Mouse (Mus musculus) ovary, postnatal 36 days (tissue): Measurements from ENCODE around the gene Arrb2.
"Not testable (repeated sequence)": the region's sequence is repeated elsewhere in the genome, so short reads cannot be mapped to it uniquely, and the experiment has no call there.

Experiments
- DNase-seq: peaks from one replicate; pipeline ENCODE4 v3.0.0; 2022; ENCODE audit warnings: low spot score, mixed read lengths

The Arrb2 gene

DNA sequence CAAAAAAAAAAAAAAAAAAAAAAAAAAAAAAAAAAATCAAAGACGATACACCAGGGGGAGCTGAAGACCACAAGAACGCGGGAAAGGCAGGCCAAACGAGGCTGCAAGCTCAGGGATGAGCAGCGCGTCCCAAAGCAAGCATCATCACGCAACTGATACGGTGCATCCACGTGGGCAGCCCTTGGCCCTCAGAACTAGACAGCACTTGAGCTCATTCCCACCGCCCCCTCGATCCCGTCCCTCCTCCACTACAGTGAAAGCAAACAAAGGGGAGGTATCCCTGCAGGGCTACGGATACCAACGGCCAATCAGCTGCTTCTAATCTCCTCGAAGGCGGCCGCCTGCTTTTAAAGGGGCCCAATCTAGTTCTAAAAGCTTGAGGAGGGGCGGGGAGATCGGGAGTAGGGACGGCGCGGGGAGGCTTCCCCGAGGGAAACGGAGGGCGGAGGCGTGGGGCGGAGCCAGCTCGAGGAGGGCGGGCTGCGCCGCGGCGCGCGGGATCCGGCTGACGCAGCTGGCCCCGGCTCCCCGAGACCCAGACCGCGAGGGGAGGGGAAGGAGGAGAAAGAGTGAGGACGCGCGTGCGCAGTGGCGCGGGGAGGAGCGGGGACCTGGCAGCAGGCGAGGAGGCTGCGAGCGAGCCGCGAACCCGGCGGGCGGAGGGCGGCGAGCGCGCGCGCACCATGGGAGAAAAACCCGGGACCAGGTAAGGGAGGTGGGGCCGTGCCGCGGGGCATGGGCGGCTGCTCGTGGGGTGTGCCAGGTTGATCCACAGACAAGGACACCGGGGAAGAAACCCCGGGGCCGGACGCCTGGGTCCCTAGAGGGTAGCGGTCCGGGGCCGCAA, at the start of gene Arrb2:
Arrb2 (plus strand) TSS at position 588 of the 847 bp plus-strand sequence.
- peak; percentile 99 for DNase-seq

DNA sequence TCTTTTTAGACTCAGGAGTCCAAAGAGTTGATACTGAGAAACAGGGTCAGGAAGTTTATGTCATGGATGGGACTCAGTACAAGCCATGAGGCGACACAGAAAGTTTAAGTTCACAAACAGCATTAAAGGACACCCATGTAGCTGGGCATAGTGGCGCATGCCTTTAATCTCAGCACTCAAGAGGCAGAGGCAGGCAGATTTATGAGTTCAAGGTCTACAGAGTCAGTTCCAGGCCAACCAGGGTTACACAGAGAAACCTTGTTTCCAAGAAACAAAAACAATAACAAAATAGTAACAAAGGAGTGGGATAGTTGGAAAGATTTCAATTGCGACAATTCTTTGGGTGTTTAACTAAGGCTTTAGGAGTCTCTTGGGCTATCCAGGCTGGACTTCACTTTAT, 48.3 kb upstream of the Arrb2 start:
- no peak for DNase-seq

DNA sequence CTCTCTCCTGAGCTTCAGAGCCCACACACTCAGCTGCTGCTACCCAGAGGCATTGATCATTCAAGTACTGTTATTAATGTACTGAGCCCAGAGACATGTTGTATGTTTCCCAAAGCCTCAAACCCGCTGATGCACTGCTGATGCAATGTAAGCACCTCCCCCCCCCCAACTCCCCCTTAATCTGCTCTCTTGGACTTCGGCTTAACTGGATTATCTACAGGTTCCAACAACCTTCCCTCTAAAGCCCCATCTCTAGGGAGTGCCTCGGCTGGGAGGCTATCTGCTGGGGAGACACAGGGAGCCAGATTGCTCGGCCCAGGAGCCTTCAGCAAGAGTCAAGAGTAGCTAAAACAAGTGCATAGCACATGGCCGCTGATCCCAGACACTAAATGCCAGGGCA, 45.0 kb upstream of the Arrb2 start:
- no peak for DNase-seq

DNA sequence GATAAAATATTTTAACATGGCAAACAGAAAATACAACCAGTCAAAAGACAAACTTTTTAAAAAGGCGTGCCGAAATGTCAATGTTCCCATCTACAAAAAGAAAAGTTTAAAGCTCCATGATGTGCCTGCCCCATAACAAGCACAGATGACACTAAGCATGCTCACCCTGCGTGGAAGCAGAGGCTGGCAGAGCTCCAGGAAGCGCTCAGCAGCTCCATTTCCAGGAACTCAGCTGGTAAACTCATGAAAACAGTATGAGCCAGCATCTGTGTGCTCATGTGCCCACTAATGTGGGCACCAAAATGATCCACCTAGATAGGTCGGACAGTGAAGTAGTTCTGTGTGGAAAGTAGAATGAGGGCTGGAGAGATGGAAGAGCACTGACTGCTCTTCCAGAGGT, 43.0 kb upstream of the Arrb2 start:
- no peak for DNase-seq

DNA sequence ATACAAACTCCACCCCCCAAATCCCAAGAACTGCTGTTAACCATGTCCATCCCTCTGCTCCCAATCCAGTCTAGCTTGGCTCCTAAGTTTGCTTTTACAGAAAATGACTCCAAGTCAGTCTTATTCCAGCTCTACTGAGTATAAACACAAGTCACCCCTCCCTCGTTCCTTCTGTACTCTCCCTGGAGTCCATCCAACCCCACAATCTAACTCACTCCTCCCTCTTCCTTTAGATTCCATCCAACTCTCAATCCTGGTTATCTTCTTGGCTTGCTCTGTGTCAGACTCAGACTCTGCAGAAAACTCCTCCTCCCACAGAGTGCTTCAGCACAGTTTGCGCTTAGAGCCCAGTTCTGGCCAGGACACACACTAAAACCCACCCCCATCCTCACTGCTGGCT, 28.8 kb upstream of the Arrb2 start:
- DNase-seq = no peak

DNA sequence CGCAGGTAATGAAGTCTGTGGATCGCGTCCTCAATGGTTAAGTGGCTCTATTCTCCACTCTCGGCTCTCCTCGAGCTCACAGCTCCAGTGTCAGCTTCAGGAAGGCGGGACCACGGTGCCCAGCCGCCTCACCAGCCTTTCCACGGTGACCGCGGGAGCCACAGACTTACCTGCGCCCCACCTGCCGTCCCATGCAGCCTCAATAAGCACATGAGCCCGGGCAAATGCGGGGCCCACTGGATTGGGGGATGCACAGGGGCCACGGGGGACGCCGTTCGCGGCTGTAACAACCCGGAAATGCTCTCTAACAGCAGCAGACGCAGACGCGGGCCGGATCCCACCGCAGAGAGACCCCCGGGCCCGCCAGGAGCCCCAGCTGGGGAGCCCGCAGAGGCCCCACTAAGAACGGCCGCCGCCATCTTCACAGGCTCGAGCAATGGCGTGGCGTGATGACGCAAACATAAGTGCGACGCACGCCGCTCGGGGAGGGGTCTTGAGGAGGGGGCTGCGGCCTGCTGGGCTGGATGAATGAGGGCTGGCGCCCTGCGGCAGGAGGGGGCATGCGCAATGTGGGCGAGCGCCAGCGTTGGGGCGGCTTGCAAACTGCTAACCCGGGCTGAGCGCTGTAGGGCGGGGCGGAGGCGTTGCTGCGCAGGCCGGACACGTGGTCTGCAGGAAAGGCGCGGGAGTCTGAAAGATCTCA, 22.7 kb upstream of the Arrb2 start, which contains the start of gene Pelp1:
Pelp1 (minus strand) TSS at position 438 of the 703 bp plus-strand sequence.
- DNase-seq = peak; percentile 93

DNA sequence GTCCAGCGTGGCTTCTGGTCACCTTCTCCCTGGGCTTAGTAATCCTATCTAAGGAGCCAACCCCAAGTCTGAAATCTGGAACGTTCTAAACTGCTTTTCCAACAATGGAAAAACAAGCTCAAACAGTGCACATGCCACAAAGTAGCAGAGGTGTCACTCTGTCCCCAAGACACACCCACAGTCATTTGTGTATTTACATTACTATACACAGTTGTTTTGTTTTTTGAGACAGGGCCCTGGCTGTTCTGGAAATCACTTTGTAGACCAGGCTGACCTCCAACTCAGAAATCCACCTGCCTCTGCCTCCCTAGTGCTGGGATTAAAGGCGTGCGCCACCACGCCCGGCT, 22.2 kb upstream of the Arrb2 start:
- DNase-seq = no peak

DNA sequence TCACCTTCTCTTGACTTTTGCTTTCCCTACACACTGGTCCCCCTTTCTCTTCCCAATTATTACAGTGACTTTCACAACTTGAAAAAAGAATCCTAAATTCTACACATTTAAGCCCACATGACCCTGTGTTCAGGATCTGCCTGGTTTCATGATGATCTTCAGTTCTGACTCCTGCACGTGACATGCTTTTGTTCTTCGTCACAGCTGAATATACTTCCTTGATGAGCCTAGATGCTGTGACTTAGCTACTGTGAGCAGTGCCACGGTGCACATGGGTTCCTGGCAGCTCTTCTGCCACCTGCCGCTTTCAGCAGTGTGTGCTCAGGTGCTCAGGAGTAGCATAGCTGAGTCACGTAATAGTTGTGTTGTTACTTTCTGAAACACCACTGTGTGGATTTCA, 19.8 kb upstream of the Arrb2 start:
- DNase-seq = no peak

DNA sequence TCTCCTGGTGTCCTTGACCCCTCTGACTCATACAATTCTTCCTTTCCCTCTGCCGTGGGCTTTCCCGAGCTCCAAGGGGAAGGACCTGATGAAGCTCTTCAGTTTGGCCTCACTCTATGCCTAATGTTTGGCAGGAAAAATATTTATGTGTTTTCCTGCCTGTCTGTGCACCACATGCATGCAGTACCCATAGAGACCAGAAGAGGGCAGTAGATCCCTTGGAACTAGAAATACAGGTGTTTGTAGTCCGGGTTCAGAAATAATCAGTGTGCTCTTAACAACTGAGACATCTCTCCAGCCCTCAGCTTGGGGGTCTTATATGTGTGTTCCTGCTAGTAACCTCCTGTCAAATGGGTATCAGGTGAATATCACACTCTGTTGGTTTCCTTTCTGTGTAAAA, 18.5 kb upstream of the Arrb2 start:
- DNase-seq = peak; percentile 44

DNA sequence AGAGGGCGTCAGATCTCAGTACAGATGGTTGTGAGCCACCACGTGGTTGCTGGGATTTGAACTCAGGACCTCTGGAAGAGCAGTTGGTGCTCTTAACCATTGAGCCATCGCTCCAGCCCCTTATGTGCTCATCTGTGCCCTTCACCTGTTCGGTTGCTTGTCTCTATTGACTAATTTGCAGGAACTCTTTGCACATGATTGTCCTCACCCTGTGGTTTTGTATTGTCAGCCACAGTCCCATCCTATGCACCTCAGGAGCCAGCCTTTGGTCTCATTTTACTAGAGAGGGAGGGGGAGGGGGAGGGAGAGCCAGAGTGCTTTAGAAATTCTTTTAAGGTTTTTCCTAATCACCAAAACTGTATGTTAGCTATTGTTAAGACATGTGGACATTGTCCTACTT, 14.2 kb upstream of the Arrb2 start:
- no peak for DNase-seq

DNA sequence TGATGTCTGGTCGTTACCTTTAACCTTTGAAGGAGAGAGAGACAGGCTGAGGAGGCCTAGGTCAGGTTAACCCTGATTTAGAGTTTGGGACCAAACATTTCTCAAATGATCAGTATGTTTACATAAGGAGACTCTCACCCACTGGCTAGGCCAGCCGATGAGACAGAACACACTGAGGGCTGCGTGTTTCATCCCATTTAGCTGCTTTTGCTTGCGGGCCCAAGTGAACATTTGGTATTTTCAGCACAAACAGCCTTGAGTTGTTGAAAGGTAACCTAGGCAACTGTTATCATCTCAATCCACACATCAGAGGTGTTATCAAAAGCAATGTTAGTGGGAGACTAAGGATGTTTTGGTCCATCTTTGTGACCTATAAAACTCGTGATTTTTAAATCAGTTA, 12.9 kb upstream of the Arrb2 start:
- DNase-seq = no peak

DNA sequence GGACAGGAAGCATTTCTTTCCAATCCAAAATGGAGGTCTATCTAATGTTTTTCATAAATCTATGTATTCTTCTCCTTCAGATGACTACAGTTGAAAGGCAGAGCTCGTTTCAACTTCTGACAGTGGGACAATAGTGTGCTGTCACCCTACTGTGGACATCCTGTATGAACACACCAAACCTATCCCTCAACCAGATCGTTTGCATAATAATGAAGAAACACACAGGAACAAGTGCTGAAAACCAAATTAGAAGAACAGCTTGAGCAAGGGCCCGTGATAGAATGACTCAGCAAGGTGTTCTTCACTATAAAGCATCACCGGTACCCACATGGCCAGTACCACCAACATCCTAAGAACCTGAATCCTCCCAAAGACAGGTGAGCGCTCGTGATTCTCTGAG, 5.8 kb upstream of the Arrb2 start:
- not testable (repeated sequence) for DNase-seq

DNA sequence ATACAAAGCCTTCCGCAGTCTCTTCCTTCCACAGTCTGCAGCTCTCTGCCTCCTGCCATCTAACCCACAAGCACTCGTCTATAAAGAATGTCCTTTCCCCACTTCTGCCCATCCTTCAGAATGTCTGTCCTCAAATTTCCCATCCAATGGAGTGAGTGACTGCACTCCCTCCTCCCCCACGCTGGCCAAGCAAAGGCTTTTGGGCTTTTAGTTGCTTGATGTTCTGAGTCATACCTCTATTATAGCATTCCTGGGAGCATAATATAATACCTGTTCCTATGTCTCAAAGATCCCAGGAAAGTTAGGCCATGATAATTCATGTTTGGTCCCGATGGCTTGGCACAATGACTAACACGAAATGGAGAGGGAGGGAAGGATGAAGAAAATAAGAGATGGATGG, 861 bp upstream of the Arrb2 start:
- DNase-seq = no peak

DNA sequence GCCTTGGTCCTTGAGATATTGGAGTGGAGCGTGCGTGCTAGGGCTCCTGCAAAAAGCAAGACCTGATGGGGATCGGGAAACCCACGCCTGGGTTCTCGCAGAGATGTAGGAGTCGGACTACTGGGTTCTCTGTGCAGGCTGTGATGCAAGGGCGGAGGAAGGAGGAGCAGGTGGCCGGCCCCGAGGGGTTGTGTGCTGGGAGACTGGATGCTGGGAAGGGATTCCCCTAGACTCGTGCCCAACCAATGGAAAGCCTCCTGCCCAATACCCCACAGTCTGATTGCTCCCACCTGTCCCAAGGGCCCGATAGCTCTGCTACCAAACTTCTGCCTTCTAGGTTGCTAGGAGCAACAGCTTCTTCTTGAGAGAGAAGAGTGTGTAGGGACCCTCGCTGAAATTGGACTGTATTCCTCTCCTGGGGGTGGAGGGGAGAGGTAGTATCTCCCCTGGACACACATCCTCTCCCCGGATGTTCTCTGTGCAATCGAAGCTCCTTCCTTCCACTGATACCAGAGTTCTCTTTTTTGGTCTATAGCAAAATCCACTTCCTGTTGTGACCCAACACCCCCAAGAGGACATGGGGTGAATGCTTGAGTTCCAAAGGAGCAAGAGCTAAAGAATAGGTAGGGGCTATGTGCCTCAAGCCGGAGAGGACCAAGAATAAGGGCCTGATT, 597 bp downstream of the Arrb2 start:
- no peak for DNase-seq

DNA sequence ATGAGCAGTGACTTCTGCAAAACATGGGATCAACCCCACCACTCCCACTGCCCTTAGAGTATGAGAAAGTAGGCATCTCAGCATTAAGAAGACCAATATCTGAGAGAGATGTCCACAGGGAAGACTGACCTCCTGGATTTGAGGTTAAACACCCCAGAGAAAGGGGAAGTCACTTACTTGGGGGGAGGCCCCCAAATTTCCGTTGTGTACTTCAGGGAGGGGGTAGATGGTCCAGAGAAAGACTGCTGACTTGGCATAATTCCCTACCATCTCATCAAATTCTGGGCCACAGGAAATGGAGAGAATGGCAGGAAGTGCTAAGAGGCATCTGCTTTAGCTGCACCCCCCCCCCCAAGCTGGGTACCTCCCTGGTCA, 1.1 kb downstream of the Arrb2 start:
- DNase-seq = no peak

DNA sequence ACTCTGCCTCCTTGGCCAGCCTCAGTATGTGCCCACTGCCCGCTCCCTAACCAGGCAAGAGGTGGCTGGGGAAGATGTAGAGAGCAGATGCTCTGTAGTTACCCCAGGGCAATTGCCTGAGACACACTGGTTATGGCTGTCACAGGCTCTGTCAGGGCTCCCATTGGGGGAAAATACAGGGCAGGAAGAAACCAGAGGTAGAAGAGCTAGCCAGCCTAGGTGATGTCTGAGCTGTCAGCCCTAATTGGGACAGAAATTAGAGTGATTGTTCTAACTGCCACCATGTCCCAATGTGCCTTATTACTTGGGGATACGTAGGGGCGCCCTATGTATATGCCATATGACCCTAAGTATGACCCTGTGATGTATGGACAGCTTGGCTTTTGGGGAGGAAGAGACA, 1.5 kb downstream of the Arrb2 start:
- no peak for DNase-seq

DNA sequence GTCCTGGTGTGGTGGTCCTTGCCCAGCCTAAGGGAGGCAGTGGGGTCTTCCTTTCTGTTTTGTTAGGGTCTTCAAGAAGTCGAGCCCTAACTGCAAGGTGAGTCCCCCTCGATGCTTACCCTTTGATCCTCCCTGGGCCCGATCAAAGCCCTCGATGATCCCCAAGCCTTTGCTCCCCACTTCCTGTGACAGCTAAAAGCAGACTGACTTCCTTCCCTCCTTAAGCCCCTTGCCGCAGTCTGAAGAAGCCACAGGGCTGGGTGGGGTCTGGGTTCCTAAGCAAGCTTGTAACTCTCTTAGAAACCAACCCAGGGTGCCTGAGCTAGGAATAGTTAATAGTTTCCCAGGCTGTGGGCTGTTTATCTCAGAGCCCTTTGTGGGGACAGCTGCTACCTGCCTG, 3.0 kb downstream of the Arrb2 start:
- no peak for DNase-seq

DNA sequence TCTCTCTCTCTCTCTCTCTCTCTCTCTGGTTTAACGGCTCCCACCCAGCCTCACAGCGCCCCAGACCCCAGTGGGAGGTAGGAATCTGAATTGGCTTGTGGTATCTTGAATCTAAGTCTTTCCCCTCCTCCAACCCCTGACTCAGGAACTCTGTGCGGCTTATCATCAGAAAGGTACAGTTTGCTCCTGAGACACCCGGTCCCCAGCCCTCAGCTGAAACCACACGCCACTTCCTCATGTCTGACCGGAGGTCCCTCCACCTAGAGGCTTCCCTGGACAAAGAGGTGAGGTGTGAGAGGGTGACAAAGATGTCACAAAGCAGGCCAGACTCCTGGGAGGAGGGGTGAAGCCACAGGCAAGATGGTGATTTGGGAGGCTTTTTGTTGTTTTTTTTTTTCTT, 5.0 kb downstream of the Arrb2 start:
- no peak for DNase-seq

DNA sequence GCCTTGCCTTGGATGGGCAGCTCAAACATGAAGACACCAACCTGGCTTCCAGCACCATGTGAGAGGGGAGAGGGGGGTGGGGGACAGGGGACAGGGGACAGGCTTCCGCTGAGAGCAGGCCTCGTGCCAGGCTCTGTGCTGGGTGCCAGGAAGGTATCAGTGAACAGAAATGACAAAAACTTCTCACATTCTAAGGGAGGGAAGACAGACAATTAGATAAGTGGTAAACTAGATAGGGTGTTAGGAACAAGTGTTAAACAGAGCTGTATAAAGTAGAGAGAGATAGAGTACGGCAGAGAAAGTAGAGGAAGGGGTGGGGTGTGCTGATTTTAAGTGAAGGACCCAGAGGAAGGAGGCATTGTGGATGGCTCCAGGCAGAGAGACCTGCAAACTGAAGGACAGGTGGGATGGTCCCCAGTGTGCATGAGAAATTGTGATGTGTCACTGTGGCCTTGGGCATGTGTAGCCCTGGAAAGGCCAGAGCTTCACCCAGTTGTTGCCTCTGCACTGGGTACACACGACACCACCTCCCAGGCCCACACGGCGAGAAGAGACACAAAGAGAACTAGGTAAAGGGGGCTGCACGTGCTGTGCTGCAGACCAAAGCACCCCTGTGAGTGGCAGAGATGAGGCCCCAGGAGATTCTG, 6.4 kb downstream of the Arrb2 start:
- DNase-seq = no peak

DNA sequence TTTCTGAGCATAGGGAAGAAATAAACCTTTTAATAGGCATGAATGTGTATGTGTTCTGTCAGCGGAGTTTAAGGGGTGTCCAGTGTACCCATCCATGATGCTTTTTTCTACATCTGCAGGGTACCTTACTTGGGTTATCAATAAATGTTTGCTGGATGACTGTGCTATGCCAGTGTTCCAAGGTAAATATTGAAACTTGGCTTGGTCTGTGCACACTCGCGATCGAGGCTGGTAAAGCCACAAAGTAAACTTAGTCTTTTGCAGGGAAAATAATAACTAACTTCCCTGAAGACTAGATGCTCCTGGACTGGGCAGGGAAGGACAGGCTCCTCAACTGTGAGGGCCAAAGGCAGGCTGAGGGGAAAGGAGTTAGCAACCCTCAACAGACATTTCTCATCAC, 8.2 kb downstream of the Arrb2 start:
- no peak for DNase-seq

DNA sequence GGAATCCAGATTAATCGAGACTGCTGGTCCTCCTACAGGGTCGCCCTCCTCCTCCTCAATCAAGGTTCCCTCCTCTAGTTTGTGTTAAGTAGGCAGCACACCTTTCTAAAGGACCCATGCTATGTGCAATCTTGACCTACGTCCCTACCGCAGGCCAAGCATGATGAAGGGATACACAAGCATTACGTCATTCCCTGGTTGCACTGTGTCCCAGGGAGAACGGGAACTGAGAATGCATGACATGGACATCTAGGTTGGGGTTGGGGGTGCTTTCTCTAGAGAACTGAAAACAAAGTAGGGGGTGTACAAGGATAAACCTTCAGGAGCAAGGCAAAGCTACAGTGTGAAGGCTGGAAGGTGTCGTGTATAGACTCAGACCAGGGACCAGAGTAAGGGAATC, 9.4 kb downstream of the Arrb2 start:
- DNase-seq = no peak

DNA sequence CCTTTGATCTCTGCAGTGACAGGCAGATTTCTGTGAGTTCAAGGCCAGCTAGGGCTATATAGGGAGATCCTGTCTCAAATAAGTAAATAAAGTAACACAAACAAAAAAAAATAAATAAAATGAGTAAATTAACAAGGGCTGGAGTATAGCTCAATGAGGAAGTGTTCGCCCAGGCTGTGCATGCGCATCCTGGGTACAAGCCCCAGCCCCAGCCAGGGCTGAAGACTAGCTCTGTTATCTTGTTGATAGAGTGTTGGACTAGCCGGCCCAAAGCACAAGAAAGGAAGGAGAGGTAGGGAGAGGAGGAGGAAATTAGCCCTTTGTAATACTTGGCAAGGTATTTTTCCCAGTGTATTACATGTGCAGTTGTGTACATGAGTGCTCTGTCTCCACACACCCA, 11.5 kb downstream of the Arrb2 start:
- no peak for DNase-seq

DNA sequence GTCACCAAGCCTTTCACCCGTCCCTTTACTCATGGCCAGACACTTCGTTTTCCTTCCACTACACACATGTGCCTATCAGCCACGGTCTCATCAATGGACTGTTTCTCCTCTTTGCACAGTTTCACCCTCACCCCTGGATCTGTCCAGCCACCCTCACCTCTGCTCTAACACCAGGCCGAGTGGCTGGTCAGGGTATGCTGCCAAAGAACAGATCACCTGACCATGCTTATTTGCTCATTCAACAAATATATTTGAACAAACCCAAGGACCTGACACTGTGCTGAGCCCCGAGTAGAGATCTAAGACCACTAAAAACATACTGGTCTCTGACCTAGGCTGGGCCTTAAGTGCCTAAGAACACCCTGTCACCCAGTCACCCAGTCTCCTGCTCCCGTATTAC, 12.2 kb downstream of the Arrb2 start:
- DNase-seq = no peak
